Mouse (Mus musculus): ENCODE results near the gene Gm11627.
A peak's percentile ranks its signal among the peaks of the same experiment; 100 is the strongest.

The Gm11627 gene

GRCm38 (mm10) chr11:102602816-102603495 is 23.7 kb upstream of the Gm11627 start:
- DNase-seq (ENCODE audit: low read depth, low spot score), result no peak

GRCm38 (mm10) chr11:102599912-102600311 is 20.7 kb upstream of the Gm11627 start:
- DNase-seq (ENCODE audit: low read depth, low spot score), result no peak

DNA sequence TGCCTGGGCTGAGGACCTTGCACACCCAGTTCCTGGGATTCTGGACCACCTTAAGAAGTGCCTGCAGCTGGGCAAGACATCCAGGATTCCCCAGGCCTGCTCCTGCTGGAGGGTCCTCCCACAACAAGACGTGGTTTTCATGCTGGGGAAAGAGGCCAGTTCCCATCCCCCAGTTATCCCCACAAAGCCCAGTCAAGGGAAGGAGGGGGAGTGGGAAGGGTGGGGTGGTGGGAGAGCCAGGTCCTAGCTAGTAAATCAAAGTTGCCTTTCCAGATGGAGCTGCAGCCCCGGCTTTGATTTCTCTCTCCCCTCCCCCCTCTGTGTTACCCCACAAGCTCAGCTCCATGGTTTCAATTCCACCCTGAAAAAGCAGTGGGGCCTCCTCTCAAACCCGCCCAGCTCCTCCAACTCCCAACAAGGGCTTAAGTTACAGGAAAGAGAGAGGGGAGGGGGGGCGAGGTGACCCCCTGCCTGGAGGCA is 16.1 kb upstream of the Gm11627 start:
- no peak for DNase-seq (ENCODE audit: low read depth, low spot score)

GRCm38 (mm10) chr11:102587554-102587953 is 8.3 kb upstream of the Gm11627 start:
- DNase-seq (ENCODE audit: low read depth, low spot score), result no peak

DNA sequence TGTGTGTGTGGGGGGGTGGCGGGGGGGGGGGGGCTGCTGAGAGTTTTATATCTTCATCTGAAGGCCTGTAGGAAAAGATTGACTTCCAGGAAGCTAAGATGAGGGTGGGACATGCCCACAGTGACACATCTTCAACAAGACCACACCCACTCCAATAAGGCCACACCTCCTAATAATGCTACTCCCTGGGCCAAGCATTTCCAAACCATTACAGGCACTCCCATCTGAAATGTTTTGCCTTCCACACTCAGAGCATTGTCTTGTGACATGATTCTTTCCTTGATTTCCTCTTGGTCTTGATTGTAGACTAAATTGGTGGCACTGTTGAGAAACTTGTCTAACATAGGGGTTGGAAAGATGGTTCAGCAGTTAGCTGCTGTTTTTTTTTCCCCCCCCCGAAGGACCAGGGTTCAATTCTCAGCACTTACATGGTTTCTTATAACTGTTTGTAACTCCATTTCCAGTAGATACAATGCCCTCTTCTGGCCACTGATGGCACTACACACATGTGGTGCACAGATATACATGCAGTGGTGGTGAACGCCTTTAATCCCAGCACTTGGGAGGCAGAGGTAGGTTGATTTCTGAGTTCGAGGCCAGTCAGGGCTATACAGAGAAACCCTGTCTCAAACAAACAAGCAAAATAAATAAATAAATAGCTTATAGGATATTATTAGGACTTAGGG is 7.3 kb upstream of the Gm11627 start:
- no peak for DNase-seq (ENCODE audit: low read depth, low spot score)

DNA sequence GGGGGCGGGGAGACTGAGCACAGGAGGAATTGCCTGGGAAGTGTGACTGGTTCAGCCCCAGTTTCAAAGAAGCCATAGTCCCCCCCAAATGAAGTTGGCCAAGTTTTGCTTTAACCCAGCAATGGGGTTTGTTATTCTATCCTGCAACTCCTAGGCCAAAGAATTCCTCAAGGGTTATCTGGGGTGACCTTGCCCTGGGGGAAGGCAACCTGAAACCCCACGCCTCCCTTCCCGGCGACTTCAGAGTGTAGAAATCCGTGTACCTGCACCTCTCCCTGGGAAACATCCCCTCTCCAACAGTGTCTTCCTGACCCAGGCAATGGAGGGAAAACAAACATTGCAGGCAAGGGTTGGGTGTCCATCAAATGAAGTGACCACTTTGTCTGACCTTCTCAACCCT is 3.5 kb upstream of the Gm11627 start:
- DNase-seq (ENCODE audit: low read depth, low spot score), result no peak

DNA sequence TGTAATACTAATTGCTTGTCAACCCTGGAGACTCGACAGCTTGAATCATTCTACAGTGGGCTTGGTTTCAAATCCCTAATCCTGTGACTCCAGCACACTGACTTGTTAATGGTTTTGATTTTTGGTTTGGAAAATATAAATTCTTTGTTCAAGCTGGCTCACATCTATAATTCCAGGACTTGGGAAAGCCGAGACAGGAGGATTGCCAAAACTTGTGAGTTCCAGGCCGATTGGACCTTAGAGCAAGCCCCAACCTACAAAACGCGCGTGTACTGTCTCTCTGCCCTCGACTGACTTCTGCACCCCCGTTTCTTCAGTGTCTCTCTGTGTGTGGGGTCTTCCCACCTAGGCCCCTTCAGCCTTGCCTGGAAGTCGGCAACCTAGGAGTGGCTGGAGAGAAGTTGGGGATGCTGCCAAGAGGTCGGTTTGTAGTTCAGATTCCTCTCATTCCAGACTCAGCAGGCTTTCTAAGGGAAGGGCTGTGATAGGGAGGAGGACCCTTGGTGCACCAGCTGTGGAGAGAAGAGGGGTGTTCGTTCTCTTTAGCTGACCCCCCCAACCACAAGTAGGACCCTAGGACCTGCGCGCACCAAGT is 2.9 kb upstream of the Gm11627 start:
- no peak for DNase-seq (ENCODE audit: low read depth, low spot score)

GRCm38 (mm10) chr11:102581281-102582015 is 2.2 kb upstream of the Gm11627 start:
- no peak for DNase-seq (ENCODE audit: low read depth, low spot score)

DNA sequence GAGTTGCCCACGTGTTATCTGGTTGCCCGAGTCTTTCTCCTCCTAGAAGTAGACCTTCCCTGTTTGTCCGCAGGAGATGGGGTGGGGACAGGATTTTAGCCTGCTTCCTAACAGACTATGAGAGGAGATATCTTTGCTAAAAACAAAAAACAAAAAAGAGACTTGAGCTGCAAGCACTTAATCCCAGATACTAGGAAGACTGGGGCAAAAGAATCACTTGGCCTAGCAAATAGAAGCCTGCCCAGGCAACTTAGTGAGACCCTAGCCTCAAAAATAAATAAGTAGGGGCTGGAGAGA is 721 bp upstream of the Gm11627 start:
- no peak for DNase-seq (ENCODE audit: low read depth, low spot score)

GRCm38 (mm10) chr11:102578341-102579118 is 731 bp downstream of the Gm11627 start:
- peak; percentile 69 for DNase-seq (ENCODE audit: low read depth, low spot score)

- DNase-seq (ENCODE audit: low read depth, low spot score), result no peak
These were observed 3.1 kb downstream of the Gm11627 start for GRCm38 (mm10) chr11:102576050-102576754.

- no peak for DNase-seq (ENCODE audit: low read depth, low spot score)
These were observed 4.2 kb downstream of the Gm11627 start for GRCm38 (mm10) chr11:102575034-102575433.

DNA sequence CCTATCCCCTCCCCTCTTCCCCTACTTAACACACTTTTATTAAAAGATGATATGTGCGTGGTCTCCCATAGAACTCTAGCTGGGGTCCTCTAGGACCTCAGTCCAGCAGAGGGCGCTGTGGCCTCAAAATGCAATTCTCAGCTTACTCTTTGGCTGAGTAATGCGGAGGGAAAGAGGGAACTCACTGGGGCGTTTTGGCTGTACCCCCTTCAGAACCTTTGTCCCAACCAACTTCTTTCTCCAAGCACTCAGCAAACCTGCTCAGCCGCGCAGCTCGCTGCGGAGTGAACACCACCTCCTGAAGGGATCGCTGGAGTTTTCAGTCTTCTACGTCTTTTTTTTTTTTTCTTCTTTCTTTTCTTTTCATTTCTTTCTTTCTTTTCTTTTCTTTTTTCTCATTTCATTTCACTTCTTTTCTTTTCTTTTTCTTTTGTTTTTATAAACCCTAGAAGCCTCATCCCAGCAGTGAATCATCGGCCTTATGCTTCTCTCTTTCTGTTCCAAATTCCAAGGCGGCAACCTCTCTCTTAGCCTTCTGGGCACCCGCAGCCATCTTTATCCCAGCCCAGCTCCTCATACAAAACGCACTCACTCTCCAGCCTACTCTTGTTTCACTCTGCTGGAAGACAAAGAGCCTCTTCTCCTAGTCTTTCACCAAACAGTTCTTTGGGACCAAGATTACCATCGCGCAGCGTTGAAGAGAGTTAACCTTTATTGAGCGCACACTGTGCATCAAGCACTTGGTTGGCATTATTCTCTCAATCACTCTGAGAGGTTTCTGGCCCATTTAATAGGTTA is 6.2 kb downstream of the Gm11627 start:
- peak; percentile 73 for DNase-seq (ENCODE audit: low read depth, low spot score)

DNA sequence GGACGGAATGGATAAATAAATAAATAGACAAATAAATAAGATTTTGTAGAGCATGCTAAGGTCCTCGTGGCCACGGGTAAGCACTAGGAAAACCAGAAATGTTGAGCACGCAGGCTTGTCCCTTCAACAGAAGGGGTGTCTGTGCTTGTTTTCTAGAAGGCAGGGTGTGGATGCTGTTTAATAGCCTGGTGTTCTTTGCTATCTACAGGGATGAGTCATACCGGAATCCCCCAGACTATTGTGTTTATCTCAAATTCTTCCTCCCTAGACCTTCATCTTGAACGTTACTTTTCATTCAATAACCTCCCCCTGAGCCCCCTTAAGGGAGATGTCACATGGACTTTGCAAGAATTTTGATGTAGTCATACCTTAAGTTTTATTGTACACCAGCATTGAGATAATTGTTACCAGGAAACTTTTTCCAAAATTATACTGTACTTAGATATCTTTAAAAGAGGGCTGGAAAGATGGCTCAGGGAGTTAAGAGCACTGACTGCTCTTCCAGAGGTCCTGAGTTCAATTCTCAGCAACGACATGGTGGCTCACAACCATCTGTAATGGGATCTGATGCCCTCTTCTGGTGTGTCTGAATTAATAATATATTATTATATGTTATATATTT is 10.4 kb downstream of the Gm11627 start:
- no peak for DNase-seq (ENCODE audit: low read depth, low spot score)

DNA sequence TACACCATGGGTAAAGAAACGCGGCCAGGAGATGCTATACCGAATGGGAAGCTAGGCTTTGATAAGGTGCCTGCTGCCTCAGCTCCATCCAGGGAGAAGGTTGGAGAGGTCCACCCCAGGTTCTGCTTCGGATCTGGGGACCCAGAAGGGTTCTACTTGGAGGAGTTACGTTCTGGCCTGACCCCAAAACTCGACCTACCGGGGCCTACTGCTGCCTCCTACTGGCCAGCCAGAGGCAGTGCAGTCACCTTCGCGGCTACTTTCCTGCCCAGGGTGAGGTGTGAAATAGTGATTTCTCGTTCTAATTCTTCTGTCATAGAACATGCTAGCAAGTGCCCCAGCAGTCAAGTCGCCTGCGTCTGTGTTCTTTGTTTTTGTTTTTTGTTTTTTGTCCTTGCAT is 11.1 kb downstream of the Gm11627 start:
- peak; percentile 20 for DNase-seq (ENCODE audit: low read depth, low spot score)

DNA sequence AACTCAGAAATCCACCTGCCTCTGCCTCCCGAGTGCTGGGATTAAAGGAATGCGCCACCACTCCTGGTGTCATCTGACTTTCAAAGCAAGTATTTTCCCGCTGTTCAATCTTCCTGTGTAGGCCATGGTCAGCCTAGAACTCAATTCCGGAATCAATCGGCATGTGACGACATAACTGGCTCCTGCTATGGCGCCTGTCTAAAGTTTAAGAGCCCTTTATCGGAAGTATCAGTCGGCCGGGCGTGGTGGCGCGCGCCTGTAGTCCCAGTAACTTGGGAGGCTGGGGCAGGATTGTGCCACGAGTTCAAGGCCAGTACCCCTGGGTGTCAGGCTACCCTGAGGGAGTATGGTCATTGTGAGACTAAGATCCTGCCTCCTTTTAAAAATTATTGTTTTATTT is 11.5 kb downstream of the Gm11627 start:
- DNase-seq (ENCODE audit: low read depth, low spot score), result no peak

DNA sequence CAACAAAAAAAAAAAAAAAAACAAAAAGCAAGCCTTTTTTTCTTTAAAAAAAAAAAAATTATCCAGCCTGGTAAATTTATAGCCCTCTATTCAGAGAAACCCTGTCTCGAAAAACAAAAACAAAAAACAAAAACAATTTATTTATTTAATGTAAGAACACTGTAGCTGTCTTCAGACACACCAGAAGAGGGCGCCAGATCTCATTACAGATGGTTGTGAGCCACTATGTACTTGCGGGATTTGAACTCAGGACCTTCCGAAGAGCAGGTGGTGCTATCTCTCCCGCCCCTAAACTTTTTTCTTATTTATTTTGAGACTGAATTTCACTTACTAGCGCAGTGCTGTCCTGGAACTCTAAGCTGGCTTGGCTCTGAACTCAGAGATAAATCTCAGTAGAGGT is 12.1 kb downstream of the Gm11627 start:
- no peak for DNase-seq (ENCODE audit: low read depth, low spot score)

DNA sequence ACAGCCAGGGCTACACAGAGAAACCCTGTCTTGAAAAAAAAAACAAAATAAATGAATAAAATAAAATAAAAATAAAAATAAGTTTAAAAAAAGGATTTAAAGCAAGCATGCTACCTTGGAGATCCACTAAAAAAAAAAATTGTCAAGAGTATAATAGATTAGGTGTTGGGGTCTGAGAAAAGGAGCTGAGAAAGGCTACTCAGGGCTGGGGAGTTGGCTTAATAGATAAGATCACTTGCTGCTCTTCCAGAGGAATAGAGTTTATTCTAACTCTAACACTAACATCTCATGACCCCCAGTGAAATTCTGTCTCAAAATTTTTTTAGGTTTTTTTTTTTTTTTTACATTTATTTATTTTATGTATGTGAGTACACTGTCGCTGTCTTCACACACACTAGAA is 13.0 kb downstream of the Gm11627 start:
- no peak for DNase-seq (ENCODE audit: low read depth, low spot score)

- no peak for DNase-seq (ENCODE audit: low read depth, low spot score)
These were observed 13.5 kb downstream of the Gm11627 start for GRCm38 (mm10) chr11:102565741-102566140.

All from CD4-positive helper T cell, adult 2 months (primary cell).